Mouse (Mus musculus) heart, embryonic 13.5 days (tissue): ENCODE measurements around the gene Dnah3. TPM values are rescaled to one million over a fixed set of nuclear protein-coding genes. Genes with fewer than 3 reads are reported as not detected.

Source experiments
- ATAC-seq: fragments of 200-750 bp; cut with Nextera tagmentation; 2 replicates; pipeline ENCODE4 v1.8.0; 2017; ENCODE audit warnings: moderate TSS enrichment; ENCODE audit not compliant: insufficient number of reproducible peaks, low FRiP score, low TSS enrichment; ENCODE audit errors: extremely low read depth
- H3K27ac ChIP-seq: fragments of 300-500 bp; sonication (generic); replicated peaks from 2 replicates; pipeline ENCODE4 v1.5.1; 2015; ENCODE audit warnings: moderate library complexity, mild to moderate bottlenecking, inconsistent platforms
- H3K27me3 ChIP-seq: fragments of 300-500 bp; sonication (generic); replicated peaks from 2 replicates; pipeline ENCODE4 v1.6.1; 2015; ENCODE audit warnings: mild to moderate bottlenecking, inconsistent platforms
- H3K36me3 ChIP-seq: fragments of 300-500 bp; sonication (generic); 2 replicates; pipeline ENCODE4 v1.6.1; 2015; ENCODE audit warnings: mild to moderate bottlenecking, inconsistent platforms
- H3K4me1 ChIP-seq: fragments of 300-500 bp; sonication (generic); 2 replicates; pipeline ENCODE4 v1.6.1; 2015; ENCODE audit warnings: inconsistent platforms
- H3K4me2 ChIP-seq: fragments of 300-500 bp; sonication (generic); 2 replicates; pipeline ENCODE4 v1.6.1; 2015; ENCODE audit warnings: inconsistent platforms, mild to moderate bottlenecking, moderate library complexity
- H3K4me3 ChIP-seq: fragments of 300-500 bp; sonication (generic); 2 replicates; pipeline ENCODE4 v1.5.1; 2015; ENCODE audit warnings: moderate library complexity, mild to moderate bottlenecking, inconsistent platforms
- H3K9ac ChIP-seq: fragments of 300-500 bp; sonication (generic); 2 replicates; pipeline ENCODE4 v1.6.1; 2015; ENCODE audit warnings: inconsistent platforms, mild to moderate bottlenecking, moderate library complexity
- H3K9me3 ChIP-seq: fragments of 300-500 bp; sonication (generic); 2 replicates; pipeline ENCODE4 v1.6.1; 2016; ENCODE audit warnings: inconsistent platforms
- WGBS: fragments of 180-500 bp; shearing (Covaris S2); methylation state at CpG from one replicate; pipeline ENCODE4 v1.1.7; 2015; ENCODE audit warnings: mixed read lengths; 5-methylcytosine and 5-hydroxymethylcytosine counted together
- polyA plus RNA-seq: library from polyadenylated mRNA; unstranded; fragments of >200 nt; fragmentation: Nextera tagmentation; extraction: Ambion mirVana; gene quantifications from 2 replicates; pipeline ENCODE4 v1.2.1, GENCODE M21; 2015

Gene Dnah3
- polyA plus RNA-seq, 1 experiment from 2014 or later = not detected

- under 1% methylated on average over 63 of the region's 63 CpGs for WGBS
- no peaks in the 10 kb centered on the region for H3K36me3 ChIP-seq
- H3K9me3 ChIP-seq = no peaks in the 10 kb centered on the region
- peak within 1 kb of the TSS; percentile 85 for H3K4me2 ChIP-seq
- peak within 1 kb of the TSS; percentile 84 for H3K4me3 ChIP-seq
- H3K4me1 ChIP-seq = peaks cover 28% of the 10 kb centered on the region
- ATAC-seq = peak; percentile 98
- H3K27me3 ChIP-seq = no peaks in the 10 kb centered on the region
- H3K9ac ChIP-seq = peak within 1 kb of the TSS; percentile 95
- H3K27ac ChIP-seq = peak within 1 kb of the TSS; percentile 88
Measured at GRCm38 (mm10) chr7:119895639-119896512, 199.2 kb downstream of the Dnah3 start, which contains the start of the genes Lyrm1 and Dcun1d3. Gene Lyrm1 (plus strand): TSS chr7:119895861. Gene Dcun1d3 (minus strand): TSS chr7:119896298.

GRCm38 (mm10) chr7:119894818-119895544, 200.1 kb downstream of the Dnah3 start:
- Histone ChIP-seq H3K27ac (peak overlapping the region; percentile 88), H3K27me3 (no peaks in the 10 kb centered on the region), H3K36me3 (no peaks in the 10 kb centered on the region), H3K4me2 (peak overlapping the region; percentile 85), H3K4me1 (peaks cover 28% of the 10 kb centered on the region), H3K9me3 (no peaks in the 10 kb centered on the region), H3K9ac (peak overlapping the region; percentile 95), H3K4me3 (peak overlapping the region; percentile 84)
- 2% methylated on average over 14 of the region's 15 CpGs for WGBS
- ATAC-seq = peak; percentile 12; the same call in 1 of the 2 replicates

- ATAC-seq = no peak
- WGBS = 88% methylated on average over 4 of the region's 4 CpGs
- Histone ChIP-seq H3K4me3 (no peak overlapping the region), H3K36me3 (no peaks in the 10 kb centered on the region), H3K27me3 (no peaks in the 10 kb centered on the region), H3K4me1 (peaks cover 30% of the 10 kb centered on the region), H3K9ac (no peak overlapping the region), H3K27ac (no peak overlapping the region), H3K4me2 (no peak overlapping the region), H3K9me3 (no peaks in the 10 kb centered on the region)
Measured at GRCm38 (mm10) chr7:119892742-119893141, 202.3 kb downstream of the Dnah3 start.

- ATAC-seq = no peak
- H3K9ac ChIP-seq = no peak overlapping the region
Measured at GRCm38 (mm10) chr7:119892198-119892597, 202.9 kb downstream of the Dnah3 start.

GRCm38 (mm10) chr7:119887887-119888286, 207.2 kb downstream of the Dnah3 start:
- peaks cover 6% of the 10 kb centered on the region; the same call in 1 of the 2 replicates for H3K36me3 ChIP-seq
- H3K27me3 ChIP-seq = no peaks in the 10 kb centered on the region
- 0 out of 2 replicates have a peak, but pooled peaks cover 9% of the 10 kb centered on the region for H3K4me1 ChIP-seq
- no peak overlapping the region for H3K4me2 ChIP-seq
- H3K9me3 ChIP-seq = no peaks in the 10 kb centered on the region
- WGBS = 75% methylated on average over 4 of the region's 4 CpGs
- H3K9ac ChIP-seq = no peak overlapping the region
- no peak overlapping the region for H3K4me3 ChIP-seq
- H3K27ac ChIP-seq = no peak overlapping the region
- no peak for ATAC-seq

More at GRCm38 (mm10) chr7:119892198-119892597, 202.9 kb downstream of the Dnah3 start:
- Histone ChIP-seq H3K9me3 (no peaks in the 10 kb centered on the region), H3K4me1 (peaks cover 32% of the 10 kb centered on the region), H3K27ac (no peak overlapping the region), H3K36me3 (no peaks in the 10 kb centered on the region), H3K4me2 (no peak overlapping the region), H3K27me3 (no peaks in the 10 kb centered on the region), H3K4me3 (no peak overlapping the region)
- WGBS = 83% methylated on average over 1 of the region's 1 CpGs

GRCm38 (mm10) chr7:119881229-119881628, 213.9 kb downstream of the Dnah3 start:
- Histone ChIP-seq H3K9me3 (no peaks in the 10 kb centered on the region), H3K4me3 (no peak overlapping the region), H3K4me1 (peaks cover 8% of the 10 kb centered on the region; the same call in 1 of the 2 replicates), H3K36me3 (peaks cover 26% of the 10 kb centered on the region), H3K27me3 (no peaks in the 10 kb centered on the region), H3K9ac (no peak overlapping the region), H3K4me2 (no peak overlapping the region), H3K27ac (no peak overlapping the region)
- no peak for ATAC-seq
- WGBS = 70% methylated on average over 2 of the region's 2 CpGs

GRCm38 (mm10) chr7:119880345-119880744, 214.7 kb downstream of the Dnah3 start:
- peaks cover 26% of the 10 kb centered on the region for H3K36me3 ChIP-seq
- H3K9ac ChIP-seq = no peak overlapping the region
- no peak overlapping the region for H3K4me2 ChIP-seq
- peaks cover 13% of the 10 kb centered on the region for H3K4me1 ChIP-seq
- H3K27me3 ChIP-seq = no peaks in the 10 kb centered on the region
- H3K9me3 ChIP-seq = no peaks in the 10 kb centered on the region
- no peak overlapping the region for H3K27ac ChIP-seq
- 76% methylated on average over 5 of the region's 5 CpGs for WGBS
- no peak overlapping the region for H3K4me3 ChIP-seq
- no peak for ATAC-seq

- H3K4me1 ChIP-seq = peaks cover 13% of the 10 kb centered on the region
- ATAC-seq = no peak
- 86% methylated on average over 4 of the region's 4 CpGs for WGBS
Measured at GRCm38 (mm10) chr7:119879171-119879570, 215.9 kb downstream of the Dnah3 start.

GRCm38 (mm10) chr7:119875776-119876440, 219.2 kb downstream of the Dnah3 start:
- no peak overlapping the region for H3K4me2 ChIP-seq
- no peak overlapping the region for H3K27ac ChIP-seq
- 47% methylated on average over 3 of the region's 3 CpGs for WGBS
- H3K9ac ChIP-seq = no peak overlapping the region
- H3K4me3 ChIP-seq = no peak overlapping the region
- ATAC-seq = no peak
- no peaks in the 10 kb centered on the region for H3K9me3 ChIP-seq
- H3K27me3 ChIP-seq = no peaks in the 10 kb centered on the region
- peaks cover 26% of the 10 kb centered on the region for H3K36me3 ChIP-seq
- H3K4me1 ChIP-seq = peaks cover 10% of the 10 kb centered on the region

More at GRCm38 (mm10) chr7:119879171-119879570, 215.9 kb downstream of the Dnah3 start:
- no peaks in the 10 kb centered on the region for H3K9me3 ChIP-seq
- no peak overlapping the region for H3K27ac ChIP-seq
- no peaks in the 10 kb centered on the region for H3K27me3 ChIP-seq
- peaks cover 26% of the 10 kb centered on the region for H3K36me3 ChIP-seq
- no peak overlapping the region for H3K4me3 ChIP-seq
- no peak overlapping the region for H3K9ac ChIP-seq
- H3K4me2 ChIP-seq = no peak overlapping the region

- Histone ChIP-seq H3K27me3 (no peaks in the 10 kb centered on the region), H3K27ac (no peak overlapping the region), H3K9ac (no peak overlapping the region), H3K9me3 (no peaks in the 10 kb centered on the region), H3K4me2 (no peak overlapping the region), H3K4me1 (peaks cover 13% of the 10 kb centered on the region), H3K36me3 (peaks cover 14% of the 10 kb centered on the region), H3K4me3 (no peak overlapping the region)
- WGBS = 60% methylated on average over 2 of the region's 2 CpGs
- ATAC-seq = no peak
Measured at GRCm38 (mm10) chr7:119873050-119873449, 222.0 kb downstream of the Dnah3 start.
